In the genomic region with DNA sequence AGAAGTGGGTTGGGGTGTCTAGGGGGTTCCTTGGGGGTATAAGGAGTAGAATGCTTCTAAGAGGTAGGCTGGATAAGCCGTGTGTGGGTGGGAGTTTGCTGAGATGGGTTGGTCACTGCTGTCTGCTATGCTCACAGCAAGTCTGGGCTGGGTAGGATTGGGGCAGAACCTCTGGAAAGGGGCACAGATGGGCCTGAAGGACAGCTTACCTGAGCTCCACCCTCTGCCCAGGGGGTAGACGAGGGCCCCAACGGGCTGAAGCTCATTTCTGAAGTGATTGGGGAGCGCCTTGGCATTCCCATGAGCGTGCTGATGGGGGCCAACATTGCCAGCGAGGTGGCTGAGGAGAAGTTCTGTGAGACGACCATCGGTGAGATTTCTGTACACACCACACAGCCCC, we compare ENCODE assay signal across 17 mouse cellular contexts. TPM values are rescaled to one million over a fixed set of nuclear protein-coding genes. Genes with fewer than 3 reads are reported as not detected.
"Had no signal": no experiment of that assay in that cellular context is flagged by ENCODE, and none has a peak within 500 bp of the region (broad histone marks: within the 10 kb centered on the region; RNA-seq: fewer than 3 reads in every experiment).

No protein-coding gene starts in this region.

- H3K27ac ChIP-seq: limb, embryonic 15.5 days; liver, embryonic 14.5 days; neural tube, embryonic 15.5 days; stomach, postnatal 0 days had no signal

- H3K4me2 ChIP-seq: kidney, embryonic 15.5 days; limb, embryonic 15.5 days; midbrain, embryonic 13.5 days; neural tube, embryonic 15.5 days had no signal

- H3K36me3 ChIP-seq: kidney, embryonic 15.5 days; limb, embryonic 15.5 days; neural tube, embryonic 15.5 days had no signal

- H3K9ac ChIP-seq: kidney, embryonic 15.5 days; limb, embryonic 15.5 days; liver, embryonic 14.5 days; midbrain, embryonic 13.5 days; neural tube, embryonic 15.5 days had no signal

- DNase-seq: kidney, adult 11 months; kidney, postnatal 14 days; left cerebral cortex, postnatal 4 days; lung, adult 18-20 months; right cerebral cortex, adult 18-20 months; right cerebral cortex, postnatal 25 days; thymus, postnatal 4 days had no signal

- H3K4me3 ChIP-seq: kidney, embryonic 15.5 days; limb, embryonic 15.5 days; midbrain, embryonic 13.5 days; myocyte; neural tube, embryonic 15.5 days had no signal

- H3K9me3 ChIP-seq: kidney, embryonic 15.5 days; limb, embryonic 15.5 days; midbrain, embryonic 13.5 days; neural tube, embryonic 15.5 days had no signal

- ATAC-seq: midbrain, embryonic 13.5 days had no signal

- H3K27me3 ChIP-seq: kidney, embryonic 15.5 days; limb, embryonic 15.5 days; midbrain, embryonic 13.5 days; neural tube, embryonic 15.5 days had no signal

RNA-seq across cellular contexts. Expression of a gene that starts 14.6 kb away (rescaled TPM):
- polyA plus RNA-seq: kidney, embryonic 15.5 days; large intestine, adult 2 months; limb, embryonic 15.5 days; liver, embryonic 14.5 days; lung, embryonic 16.5 days; midbrain, embryonic 13.5 days; myocyte; neural tube, embryonic 11.5 days; neural tube, embryonic 15.5 days had no signal
